Mouse (Mus musculus): Measurements from ENCODE around the gene Ssxb10.
"Not testable (repeated sequence)": the region's sequence is repeated elsewhere in the genome, so short reads cannot be mapped to it uniquely, and the experiment has no call there.

Gene Ssxb10

GRCm38 (mm10) chrX:8327124-8327523 is at the start of gene Ssxb10:
Gene Ssxb10 (plus strand): TSS chrX:8327424.
- DNase-seq (ENCODE audit: low read depth, low spot score) = no peak

GRCm38 (mm10) chrX:8288621-8289020 is 38.6 kb upstream of the Ssxb10 start:
- DNase-seq (ENCODE audit: low read depth, low spot score) = no peak

- DNase-seq (ENCODE audit: low read depth, low spot score) = no peak
Observed at GRCm38 (mm10) chrX:8309302-8309701, 17.9 kb upstream of the Ssxb10 start.

DNA sequence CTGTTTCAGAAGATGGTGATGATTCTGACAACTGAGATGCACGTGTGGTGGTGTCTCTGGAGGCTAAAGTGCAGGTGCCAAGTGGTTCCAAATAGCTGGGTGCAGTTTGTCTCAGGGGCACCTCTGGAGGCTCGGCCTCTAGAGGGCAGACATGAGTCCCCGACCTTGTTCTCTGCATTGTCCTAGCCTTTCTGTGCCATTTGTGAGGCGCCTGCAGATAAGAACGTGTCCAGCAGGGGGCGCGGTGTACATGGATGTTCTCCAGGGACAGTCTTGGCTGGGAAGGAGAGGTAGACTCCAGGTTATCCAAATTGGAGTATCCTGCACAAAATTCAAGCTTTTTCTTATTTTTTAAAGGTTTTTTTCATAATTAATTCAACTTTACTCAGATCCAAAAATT is 12.3 kb upstream of the Ssxb10 start:
- DNase-seq (ENCODE audit: low read depth, low spot score) = peak; percentile 63

GRCm38 (mm10) chrX:8366678-8367077 is 39.5 kb downstream of the Ssxb10 start, which contains the start of gene Ssxb9:
Gene Ssxb9 (plus strand): TSS chrX:8366978.
- not testable (repeated sequence) for DNase-seq (ENCODE audit: low read depth, low spot score)
